Mouse (Mus musculus): ENCODE data around the gene Cdh20. TPM values are rescaled to one million over a fixed set of nuclear protein-coding genes. Genes with fewer than 3 reads are reported as not detected.

The Cdh20 gene
- total RNA-seq, 1 experiment, result 0.04 TPM

DNA sequence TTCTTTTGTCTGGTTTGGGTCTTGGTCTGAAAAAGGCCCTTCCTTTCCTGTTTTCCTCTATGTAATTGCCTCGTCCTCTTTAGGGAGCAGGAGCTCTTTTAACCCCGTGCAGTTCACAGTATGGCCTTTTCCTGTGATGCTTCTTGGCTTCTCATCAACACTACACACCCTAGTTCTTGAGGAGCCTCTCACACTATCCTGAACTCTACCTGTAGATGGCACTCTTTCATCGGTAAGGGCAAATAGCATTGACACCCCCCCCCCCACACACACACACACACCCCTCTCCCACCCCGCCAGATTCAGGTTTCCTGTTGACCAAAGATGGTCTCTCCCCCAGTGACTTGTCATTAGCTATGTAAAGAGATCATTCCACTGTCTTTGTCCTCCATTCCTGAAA lies 12.4 kb upstream of the Cdh20 start:
- Histone ChIP-seq H3K4me1 (ENCODE audit: control insufficient read depth in 2 of 2, insufficient read depth in 2 of 2, low read length in 2 of 2, poor library complexity in 1 of 2) (no peaks in the 10 kb centered on the region), H3K9me3 (ENCODE audit: control insufficient read depth, insufficient read depth, low read depth, low read length) (no peaks in the 10 kb centered on the region), H3K36me3 (ENCODE audit: control insufficient read depth, insufficient read depth, low read length, poor library complexity, severe bottlenecking) (no peaks in the 10 kb centered on the region), H3K27ac (ENCODE audit: insufficient read depth, low read depth, low read length, poor library complexity, severe bottlenecking) (no peak overlapping the region), H3K9ac (ENCODE audit: insufficient read depth, low read depth, low read length, poor library complexity, severe bottlenecking) (no peak overlapping the region), H3K4me3 (ENCODE audit: insufficient read depth in 1 of 2, low read depth in 1 of 2, low read length in 2 of 2, poor library complexity in 1 of 2, severe bottlenecking in 1 of 2) (no peak overlapping the region)
- DNase-seq (ENCODE audit: low read depth, low spot score), result no peak
- in situ Hi-C loops (cut with MboI; ENCODE audit: low sequenced_read_pairs in 2 of 2, unreplicated experiment in 2 of 2), result no loop called here
- no peak for TF ChIP-seq HCFC1 (IDR thresholded peaks at IDR 0.05; ENCODE audit: borderline replicate concordance, insufficient read depth, low read length)
- TF ChIP-seq MAFK (IDR thresholded peaks at IDR 0.05; ENCODE audit: insufficient read depth, low read depth, low read length), result no peak
- TF ChIP-seq ZC3H11A (IDR thresholded peaks at IDR 0.05; ENCODE audit: borderline replicate concordance, low read depth, low read length), result no peak
- no peak for TF ChIP-seq ZNF384 (IDR thresholded peaks at IDR 0.05; ENCODE audit: low read depth, low read length)
- TF ChIP-seq CHD2 (IDR thresholded peaks at IDR 0.05; ENCODE audit: low read depth, low read length), result no peak

GRCm38 (mm10) chr1:104769250-104769607 lies 900 bp downstream of the Cdh20 start:
- no peaks in the 10 kb centered on the region for H3K9me3 ChIP-seq (ENCODE audit: control insufficient read depth, insufficient read depth, low read depth, low read length)
- no peak for TF ChIP-seq HCFC1 (IDR thresholded peaks at IDR 0.05; ENCODE audit: borderline replicate concordance, insufficient read depth, low read length)
- no peak for TF ChIP-seq ZC3H11A (IDR thresholded peaks at IDR 0.05; ENCODE audit: borderline replicate concordance, low read depth, low read length)
- TF ChIP-seq CHD2 (IDR thresholded peaks at IDR 0.05; ENCODE audit: low read depth, low read length), result no peak
- no peak for TF ChIP-seq ZNF384 (IDR thresholded peaks at IDR 0.05; ENCODE audit: low read depth, low read length)
- TF ChIP-seq MAFK (IDR thresholded peaks at IDR 0.05; ENCODE audit: insufficient read depth, low read depth, low read length), result no peak
- no peak overlapping the region for H3K9ac ChIP-seq (ENCODE audit: insufficient read depth, low read depth, low read length, poor library complexity, severe bottlenecking)
- H3K4me1 ChIP-seq (ENCODE audit: control insufficient read depth in 2 of 2, insufficient read depth in 2 of 2, low read length in 2 of 2, poor library complexity in 1 of 2), result no peaks in the 10 kb centered on the region
- H3K27ac ChIP-seq (ENCODE audit: insufficient read depth, low read depth, low read length, poor library complexity, severe bottlenecking), result no peak overlapping the region
- no peak for DNase-seq (ENCODE audit: low read depth, low spot score)
- H3K4me3 ChIP-seq (ENCODE audit: insufficient read depth in 1 of 2, low read depth in 1 of 2, low read length in 2 of 2, poor library complexity in 1 of 2, severe bottlenecking in 1 of 2), result peak overlapping the region; percentile 53 to 59
- in situ Hi-C loops (cut with MboI; ENCODE audit: low sequenced_read_pairs in 2 of 2, unreplicated experiment in 2 of 2), result no loop called here
- H3K36me3 ChIP-seq (ENCODE audit: control insufficient read depth, insufficient read depth, low read length, poor library complexity, severe bottlenecking), result no peaks in the 10 kb centered on the region

DNA sequence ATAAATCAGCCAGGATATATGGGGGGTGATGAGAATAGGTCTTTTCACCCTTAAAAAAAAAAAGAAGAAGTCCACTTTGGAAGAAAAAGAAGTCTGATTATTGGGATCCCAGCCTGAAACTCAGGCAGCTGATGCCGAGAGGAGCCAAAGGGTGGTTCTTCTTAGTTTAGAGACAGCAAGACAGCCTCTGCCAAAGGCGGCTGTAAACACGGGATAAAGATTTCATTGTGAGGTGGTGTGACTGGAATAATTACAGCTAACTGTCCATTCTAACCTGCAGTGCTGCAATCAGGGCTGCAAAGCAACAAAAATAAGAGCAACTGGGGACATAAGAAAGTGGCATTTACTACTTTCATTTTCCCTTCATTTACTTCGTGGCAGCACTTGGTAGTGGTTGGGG lies 3.6 kb downstream of the Cdh20 start:
- TF ChIP-seq CHD2 (IDR thresholded peaks at IDR 0.05; ENCODE audit: low read depth, low read length), result no peak
- H3K36me3 ChIP-seq (ENCODE audit: control insufficient read depth, insufficient read depth, low read length, poor library complexity, severe bottlenecking), result no peaks in the 10 kb centered on the region

GRCm38 (mm10) chr1:104773207-104773606 lies 4.9 kb downstream of the Cdh20 start:
- H3K27ac ChIP-seq (ENCODE audit: insufficient read depth, low read depth, low read length, poor library complexity, severe bottlenecking), result no peak overlapping the region
- no peak overlapping the region for H3K4me3 ChIP-seq (ENCODE audit: insufficient read depth in 1 of 2, low read depth in 1 of 2, low read length in 2 of 2, poor library complexity in 1 of 2, severe bottlenecking in 1 of 2)
- in situ Hi-C loops (cut with MboI; ENCODE audit: low sequenced_read_pairs in 2 of 2, unreplicated experiment in 2 of 2), result no loop called here
- H3K9ac ChIP-seq (ENCODE audit: insufficient read depth, low read depth, low read length, poor library complexity, severe bottlenecking), result no peak overlapping the region
- H3K36me3 ChIP-seq (ENCODE audit: control insufficient read depth, insufficient read depth, low read length, poor library complexity, severe bottlenecking), result no peaks in the 10 kb centered on the region
- no peaks in the 10 kb centered on the region for H3K4me1 ChIP-seq (ENCODE audit: control insufficient read depth in 2 of 2, insufficient read depth in 2 of 2, low read length in 2 of 2, poor library complexity in 1 of 2)
- no peaks in the 10 kb centered on the region for H3K9me3 ChIP-seq (ENCODE audit: control insufficient read depth, insufficient read depth, low read depth, low read length)
- DNase-seq (ENCODE audit: low read depth, low spot score), result no peak
- TF ChIP-seq MAFK (IDR thresholded peaks at IDR 0.05; ENCODE audit: insufficient read depth, low read depth, low read length), result no peak
- no peak for TF ChIP-seq HCFC1 (IDR thresholded peaks at IDR 0.05; ENCODE audit: borderline replicate concordance, insufficient read depth, low read length)
- no peak for TF ChIP-seq ZC3H11A (IDR thresholded peaks at IDR 0.05; ENCODE audit: borderline replicate concordance, low read depth, low read length)
- no peak for TF ChIP-seq CHD2 (IDR thresholded peaks at IDR 0.05; ENCODE audit: low read depth, low read length)
- TF ChIP-seq ZNF384 (IDR thresholded peaks at IDR 0.05; ENCODE audit: low read depth, low read length), result no peak

More for the DNA sequence above, 3.6 kb downstream of the Cdh20 start:
- in situ Hi-C loops (cut with MboI; ENCODE audit: low sequenced_read_pairs in 2 of 2, unreplicated experiment in 2 of 2), result no loop called here
- Histone ChIP-seq H3K4me1 (ENCODE audit: control insufficient read depth in 2 of 2, insufficient read depth in 2 of 2, low read length in 2 of 2, poor library complexity in 1 of 2) (no peaks in the 10 kb centered on the region), H3K9ac (ENCODE audit: insufficient read depth, low read depth, low read length, poor library complexity, severe bottlenecking) (no peak overlapping the region), H3K27ac (ENCODE audit: insufficient read depth, low read depth, low read length, poor library complexity, severe bottlenecking) (no peak overlapping the region), H3K9me3 (ENCODE audit: control insufficient read depth, insufficient read depth, low read depth, low read length) (no peaks in the 10 kb centered on the region), H3K4me3 (ENCODE audit: insufficient read depth in 1 of 2, low read depth in 1 of 2, low read length in 2 of 2, poor library complexity in 1 of 2, severe bottlenecking in 1 of 2) (no peak overlapping the region)
- no peak for DNase-seq (ENCODE audit: low read depth, low spot score)

DNA sequence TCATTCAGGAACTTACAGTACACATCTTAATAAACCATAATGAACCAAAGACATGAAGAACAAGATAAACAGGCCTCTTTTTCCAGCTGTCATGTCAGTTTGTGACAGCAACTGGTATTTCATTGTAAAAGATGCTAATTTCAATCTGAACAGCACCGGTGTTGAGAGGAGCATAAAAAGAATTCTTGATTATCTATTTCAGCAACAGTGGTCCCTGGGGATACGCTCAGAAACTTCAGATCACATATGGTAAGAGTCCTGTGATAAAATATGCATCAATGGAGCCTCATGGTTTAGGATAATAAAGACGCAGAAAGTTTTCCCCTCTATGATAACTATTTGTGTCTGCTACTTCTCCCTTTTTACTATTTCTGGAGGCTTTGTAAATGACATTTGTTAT lies 25.2 kb downstream of the Cdh20 start:
- H3K27ac ChIP-seq (ENCODE audit: insufficient read depth, low read depth, low read length, poor library complexity, severe bottlenecking), result no peak overlapping the region
- no peak for TF ChIP-seq MAFK (IDR thresholded peaks at IDR 0.05; ENCODE audit: insufficient read depth, low read depth, low read length)
- TF ChIP-seq HCFC1 (IDR thresholded peaks at IDR 0.05; ENCODE audit: borderline replicate concordance, insufficient read depth, low read length), result no peak
- TF ChIP-seq ZC3H11A (IDR thresholded peaks at IDR 0.05; ENCODE audit: borderline replicate concordance, low read depth, low read length), result no peak
- TF ChIP-seq CHD2 (IDR thresholded peaks at IDR 0.05; ENCODE audit: low read depth, low read length), result no peak
- TF ChIP-seq ZNF384 (IDR thresholded peaks at IDR 0.05; ENCODE audit: low read depth, low read length), result no peak
- no peaks in the 10 kb centered on the region for H3K36me3 ChIP-seq (ENCODE audit: control insufficient read depth, insufficient read depth, low read length, poor library complexity, severe bottlenecking)
- no peak overlapping the region for H3K9ac ChIP-seq (ENCODE audit: insufficient read depth, low read depth, low read length, poor library complexity, severe bottlenecking)
- H3K4me1 ChIP-seq (ENCODE audit: control insufficient read depth in 2 of 2, insufficient read depth in 2 of 2, low read length in 2 of 2, poor library complexity in 1 of 2), result no peaks in the 10 kb centered on the region
- in situ Hi-C loops (cut with MboI; ENCODE audit: low sequenced_read_pairs in 2 of 2, unreplicated experiment in 2 of 2), result no loop called here
- DNase-seq (ENCODE audit: low read depth, low spot score), result no peak
- no peak overlapping the region for H3K4me3 ChIP-seq (ENCODE audit: insufficient read depth in 1 of 2, low read depth in 1 of 2, low read length in 2 of 2, poor library complexity in 1 of 2, severe bottlenecking in 1 of 2)
- H3K9me3 ChIP-seq (ENCODE audit: control insufficient read depth, insufficient read depth, low read depth, low read length), result no peaks in the 10 kb centered on the region

Data from ES-E14 (cell line).